Mouse (Mus musculus): Measurements from ENCODE around the gene Fstl4. TPM values are rescaled to one million over a fixed set of nuclear protein-coding genes. Genes with fewer than 3 reads are reported as not detected.

Gene Fstl4
- total RNA-seq, 2 experiments from 2014 or later: 15.6 to 16.2 TPM

DNA sequence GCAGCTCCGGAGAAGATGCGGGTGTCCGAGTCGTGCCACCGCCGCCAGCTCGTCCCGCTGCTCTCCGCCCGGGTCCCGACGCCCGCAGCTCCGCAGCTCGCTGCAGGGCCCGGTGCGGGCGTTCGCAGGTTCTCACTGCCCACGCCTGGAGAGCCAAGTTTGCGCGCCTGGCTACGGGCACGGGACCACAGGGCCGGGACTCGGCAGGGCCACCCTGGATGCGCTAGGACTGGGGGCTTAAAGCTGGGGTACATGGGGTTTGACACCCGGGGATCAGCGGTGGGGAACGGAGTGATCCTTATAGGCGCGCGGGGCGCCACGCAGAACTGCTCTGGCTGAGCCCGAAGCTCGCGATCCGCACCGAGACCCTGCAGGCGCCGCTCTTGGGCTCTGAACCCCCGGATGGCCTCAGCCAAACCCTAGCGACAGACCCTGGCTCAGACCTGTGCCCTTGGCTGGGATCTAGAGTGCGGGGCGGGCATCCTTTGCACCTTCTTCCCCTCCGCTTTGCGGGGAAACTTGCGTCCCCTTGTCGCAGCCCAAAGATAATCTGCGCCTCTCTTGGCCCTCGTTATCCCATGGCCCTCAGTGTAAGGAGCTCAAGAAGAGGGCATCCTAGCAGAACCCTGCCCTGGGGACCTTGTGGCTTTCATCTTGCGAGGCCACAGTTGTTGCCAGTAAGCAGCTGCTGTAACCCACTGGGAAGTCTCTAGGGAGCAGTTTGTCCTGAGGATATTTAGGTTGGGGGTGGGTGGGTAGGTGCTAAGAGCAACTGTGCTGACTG is 652 bp downstream of the Fstl4 start:
- intact Hi-C loops (cut with DNase I): loop anchor here (5.0 kb wide), 2 partner anchors 243 to 267 kb away; no protein-coding TSS in a partner anchor
- peak in 1 of 2 experiments; percentile 51 for DNase-seq (ENCODE audit: extremely low spot score in 1 of 2, low spot score in 2 of 2)

DNA sequence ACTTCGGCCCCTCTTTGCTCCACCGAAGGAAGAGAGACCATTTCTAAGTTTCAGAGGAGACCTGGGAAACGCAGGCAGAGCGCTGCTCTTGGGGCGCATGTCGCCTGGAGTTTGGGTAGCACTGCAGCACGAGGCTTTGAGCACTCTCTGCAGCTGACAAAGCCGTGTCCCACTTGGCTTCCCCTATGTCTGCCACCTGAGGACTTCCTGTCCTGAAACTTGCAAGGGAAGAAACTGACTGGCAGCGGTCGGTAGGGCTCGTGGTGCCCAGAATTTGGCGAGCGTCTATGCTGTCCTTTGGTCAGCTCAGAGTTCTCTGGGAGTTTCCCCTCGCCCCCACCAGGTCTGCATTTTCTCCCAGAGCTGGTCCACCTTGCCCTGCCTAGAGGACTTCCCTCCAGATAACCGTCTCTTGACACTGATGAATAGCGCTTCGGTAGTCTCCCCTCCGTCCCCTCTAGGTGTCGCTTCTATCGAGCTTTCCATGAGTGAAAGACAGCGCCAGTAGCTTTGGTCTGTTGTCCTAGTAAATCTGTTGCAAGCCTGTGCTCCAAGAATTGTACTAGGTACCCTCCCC is 1.3 kb downstream of the Fstl4 start:
- DNase-seq (ENCODE audit: extremely low spot score in 1 of 2, low spot score in 2 of 2): peak; percentile 41 to 44
- intact Hi-C loops (cut with DNase I): loop anchor here (5.0 kb wide), 1 partner anchor 267 kb away; no protein-coding TSS in a partner anchor

DNA sequence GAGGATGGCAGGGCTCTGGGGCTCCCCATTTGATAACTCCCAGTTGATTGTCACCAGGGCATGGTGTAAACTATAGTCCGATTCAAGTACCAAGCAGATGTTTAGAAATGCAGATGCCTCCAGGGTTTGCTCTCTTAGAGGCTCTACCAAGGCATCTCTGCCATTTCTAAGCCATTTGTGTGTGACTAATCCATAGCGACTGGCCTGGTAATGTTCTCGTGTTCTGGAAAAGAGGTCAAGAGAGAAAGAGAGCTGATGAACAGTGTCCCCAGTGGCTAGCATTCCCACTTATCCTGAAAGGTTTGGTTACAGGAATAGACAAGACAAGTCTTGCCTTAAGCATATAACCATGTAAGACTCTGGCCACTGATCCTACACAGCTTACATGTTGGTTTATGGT is 3.5 kb downstream of the Fstl4 start:
- DNase-seq (ENCODE audit: extremely low spot score in 1 of 2, low spot score in 2 of 2): no peak
- intact Hi-C loops (cut with DNase I): loop anchor here (5.0 kb wide), 1 partner anchor 264 kb away; no protein-coding TSS in a partner anchor

DNA sequence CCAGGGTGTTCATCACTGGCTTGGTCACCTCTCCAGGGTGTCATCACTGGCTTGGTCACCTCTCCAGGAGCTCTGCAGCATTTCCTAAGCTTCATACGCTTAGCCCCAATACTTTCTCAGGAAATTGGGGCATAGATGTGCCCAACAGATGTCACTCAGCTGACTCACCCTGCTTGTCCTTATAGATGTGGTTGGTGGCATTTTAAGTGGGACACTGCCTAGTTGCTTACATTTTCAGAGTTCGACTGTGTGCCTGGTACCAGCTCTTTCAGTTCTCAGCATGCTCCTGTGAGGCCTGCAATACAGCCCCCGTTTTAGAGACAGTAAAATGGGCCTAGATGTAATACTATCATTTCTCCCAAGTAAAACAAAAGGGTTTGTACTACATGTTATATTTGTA is 8.6 kb downstream of the Fstl4 start:
- intact Hi-C loops (cut with DNase I): no loop called here
- no peak for DNase-seq (ENCODE audit: extremely low spot score in 1 of 2, low spot score in 2 of 2)

DNA sequence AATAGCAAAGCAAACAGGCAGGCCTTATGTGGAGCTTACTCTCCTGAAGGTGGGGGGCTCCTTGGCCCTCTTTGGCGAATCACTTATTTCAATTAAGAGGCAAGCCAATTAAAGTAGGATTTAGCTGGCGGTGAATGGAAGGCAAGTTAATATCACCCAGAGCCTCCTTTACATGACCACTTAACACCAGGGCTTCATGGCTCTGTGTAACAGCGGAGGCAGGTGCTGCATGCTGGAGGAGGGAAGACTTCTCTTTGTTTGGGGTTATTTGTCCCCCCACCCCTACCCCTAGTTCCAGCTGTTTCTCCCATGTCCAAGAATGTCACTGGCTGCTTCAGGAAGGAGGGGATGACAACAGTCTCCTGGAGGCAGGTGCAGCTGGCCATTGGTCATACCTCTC is 10.9 kb downstream of the Fstl4 start:
- intact Hi-C loops (cut with DNase I): no loop called here
- DNase-seq (ENCODE audit: extremely low spot score in 1 of 2, low spot score in 2 of 2): no peak

DNA sequence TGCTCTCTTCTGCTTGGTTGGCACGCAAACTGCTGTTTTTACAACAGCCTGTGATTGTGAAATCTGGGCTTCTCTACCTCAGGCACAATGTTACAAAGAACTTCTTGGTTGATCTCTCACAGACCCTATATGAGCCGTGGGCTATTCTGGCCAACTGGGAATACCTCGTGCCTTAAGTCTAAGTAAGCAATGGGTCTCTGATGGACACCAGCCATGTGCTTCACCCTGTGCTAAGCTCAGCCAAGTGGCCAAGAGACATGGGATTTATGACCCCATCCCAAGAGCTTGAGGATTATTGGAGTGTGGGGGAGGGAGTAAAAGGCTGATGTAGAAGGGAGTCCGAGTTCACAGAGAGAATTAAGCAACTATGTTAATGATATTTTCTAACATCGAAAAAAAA is 18.0 kb downstream of the Fstl4 start:
- intact Hi-C loops (cut with DNase I): no loop called here
- DNase-seq (ENCODE audit: extremely low spot score in 1 of 2, low spot score in 2 of 2): no peak

DNA sequence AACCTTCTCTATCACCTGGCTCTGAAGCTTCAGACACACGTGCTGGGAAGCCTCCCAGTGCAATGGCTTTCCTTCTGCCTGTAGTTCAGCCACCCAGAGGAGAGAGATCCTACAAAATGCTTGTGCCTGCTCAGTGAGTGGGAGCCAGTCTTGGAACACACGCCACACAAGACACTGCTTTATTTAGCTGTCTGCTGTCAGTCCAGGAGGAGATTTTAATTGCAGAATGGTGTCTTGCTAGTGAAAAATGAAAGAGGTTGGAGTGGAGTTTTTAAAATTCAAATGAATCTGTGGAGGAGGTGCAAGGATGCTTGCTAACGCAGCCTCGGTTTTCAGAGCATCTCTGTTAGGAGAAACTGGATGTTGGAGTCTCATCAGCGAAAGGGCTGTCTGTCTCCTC is 29.9 kb downstream of the Fstl4 start:
- DNase-seq (ENCODE audit: extremely low spot score in 1 of 2, low spot score in 2 of 2): peak in 1 of 2 experiments; percentile 59
- intact Hi-C loops (cut with DNase I): no loop called here

DNA sequence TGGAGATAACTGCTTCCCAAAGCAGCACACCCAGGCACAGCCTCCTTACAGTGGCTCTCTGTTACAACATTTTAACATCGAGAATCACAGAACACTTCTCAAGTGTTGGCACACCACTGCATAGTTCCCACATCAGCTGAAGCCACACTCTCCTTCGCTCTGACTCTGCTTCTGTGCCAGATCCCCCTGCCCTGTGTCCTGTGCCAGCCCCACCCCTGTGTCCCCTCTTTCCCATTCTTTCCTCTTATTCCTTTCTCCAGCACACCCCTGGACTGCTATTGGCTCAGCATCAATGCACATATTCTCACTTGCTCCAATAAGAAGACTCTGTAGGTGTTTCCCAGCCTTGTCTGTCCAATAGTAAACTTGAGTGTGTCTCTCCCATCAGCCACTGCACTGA is 45.1 kb downstream of the Fstl4 start:
- intact Hi-C loops (cut with DNase I): no loop called here
- no peak for DNase-seq (ENCODE audit: extremely low spot score in 1 of 2, low spot score in 2 of 2)

DNA sequence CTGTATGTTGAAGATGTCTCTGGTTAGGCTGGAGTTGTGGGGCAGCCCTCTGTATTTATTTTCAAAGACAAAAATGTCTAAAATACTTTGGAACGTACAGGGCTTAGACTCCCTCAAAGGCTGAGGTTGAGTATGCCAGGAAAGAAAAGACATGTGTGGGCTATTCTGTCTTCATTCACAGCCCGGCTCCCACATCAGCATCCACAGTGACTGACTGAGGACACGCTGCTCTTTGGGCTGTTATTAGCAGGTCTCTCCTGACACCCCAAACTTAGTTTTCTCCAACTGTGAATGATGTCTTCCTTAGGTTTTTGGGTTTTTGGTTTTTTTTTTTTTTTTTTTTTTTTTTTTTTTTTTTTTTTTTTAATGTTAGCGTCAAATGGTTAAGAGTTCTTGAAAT is 51.6 kb downstream of the Fstl4 start:
- intact Hi-C loops (cut with DNase I): no loop called here
- no peak for DNase-seq (ENCODE audit: extremely low spot score in 1 of 2, low spot score in 2 of 2)

DNA sequence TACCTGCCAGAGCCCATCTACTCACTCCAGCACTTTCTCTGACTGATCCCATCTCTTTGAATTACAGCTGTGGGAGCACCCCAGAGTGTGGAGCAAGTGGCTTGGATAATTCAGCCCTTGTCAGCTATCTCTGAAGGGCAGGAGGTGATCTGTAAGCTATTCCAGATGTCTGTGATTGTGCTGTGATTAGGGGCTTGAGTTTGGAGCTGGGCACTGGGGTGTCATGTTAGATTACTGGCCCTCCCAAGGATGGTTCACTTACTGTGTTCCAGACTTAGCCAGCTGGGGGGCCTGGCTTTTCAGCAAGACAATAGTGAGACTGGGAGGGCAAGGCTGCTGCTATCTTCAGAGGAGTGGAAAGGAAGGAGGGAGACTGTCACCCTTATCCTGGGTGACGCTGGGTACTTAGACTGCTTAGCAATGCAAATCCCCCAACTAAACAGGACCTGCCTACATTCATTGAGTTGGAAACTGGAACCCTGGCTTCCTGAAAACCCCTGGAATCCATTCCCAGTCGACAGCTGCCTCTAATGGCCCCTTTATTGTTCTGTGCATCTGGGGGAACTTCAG is 56.0 kb downstream of the Fstl4 start:
- intact Hi-C loops (cut with DNase I): no loop called here
- no peak for DNase-seq (ENCODE audit: extremely low spot score in 1 of 2, low spot score in 2 of 2)

DNA sequence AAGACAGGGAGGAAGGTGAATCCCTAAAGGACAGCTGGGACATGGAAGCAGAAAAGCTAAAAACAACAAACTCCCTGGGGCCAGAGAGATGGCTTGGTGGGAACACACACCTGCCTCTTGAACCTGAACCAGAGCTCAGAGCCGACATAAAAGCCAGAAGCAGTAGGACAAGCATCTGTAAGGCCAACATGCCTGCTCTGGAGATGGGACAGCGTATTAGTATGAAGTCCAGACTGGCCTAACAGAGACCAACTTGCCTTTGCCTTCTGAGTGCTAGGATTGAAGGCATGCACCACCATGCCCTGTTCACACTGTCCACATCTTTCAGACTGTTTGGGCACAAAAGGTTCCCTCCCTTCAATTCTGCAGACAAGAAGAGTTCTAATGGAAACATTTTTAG is 62.2 kb downstream of the Fstl4 start:
- no peak for DNase-seq (ENCODE audit: extremely low spot score in 1 of 2, low spot score in 2 of 2)
- intact Hi-C loops (cut with DNase I): no loop called here

DNA sequence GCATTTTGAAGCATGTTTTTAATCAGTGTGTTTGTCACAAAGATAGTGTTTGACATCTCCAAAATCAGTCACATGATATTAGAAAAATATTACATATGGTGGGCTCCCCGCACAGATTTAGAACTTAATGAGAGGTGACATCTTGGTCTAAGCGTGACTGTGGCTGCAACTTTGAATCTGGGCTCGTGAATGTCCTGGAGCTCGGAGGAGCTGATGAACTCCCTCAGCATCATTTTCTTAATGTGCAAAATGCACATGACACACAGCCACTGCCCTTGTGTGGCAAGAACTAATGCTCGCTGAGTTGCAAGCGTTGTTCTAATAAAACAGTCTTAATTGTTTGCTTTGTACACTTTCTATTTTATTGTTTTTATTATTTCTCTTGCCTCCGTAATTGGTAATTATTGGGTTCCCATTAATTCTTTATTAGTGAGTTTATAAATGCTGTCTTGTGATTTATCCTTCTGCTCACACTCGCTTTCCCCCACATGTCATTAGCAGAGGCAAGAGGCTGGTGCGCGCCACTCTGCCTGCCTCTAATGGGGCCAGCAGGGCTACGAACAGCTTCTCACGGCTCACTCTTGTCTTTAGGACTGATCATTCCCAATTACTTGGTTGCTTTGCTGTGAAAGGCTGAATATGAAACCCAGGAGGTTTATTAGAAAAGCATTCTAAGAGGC is 67.3 kb downstream of the Fstl4 start:
- intact Hi-C loops (cut with DNase I): no loop called here
- DNase-seq (ENCODE audit: extremely low spot score in 1 of 2, low spot score in 2 of 2): no peak

DNA sequence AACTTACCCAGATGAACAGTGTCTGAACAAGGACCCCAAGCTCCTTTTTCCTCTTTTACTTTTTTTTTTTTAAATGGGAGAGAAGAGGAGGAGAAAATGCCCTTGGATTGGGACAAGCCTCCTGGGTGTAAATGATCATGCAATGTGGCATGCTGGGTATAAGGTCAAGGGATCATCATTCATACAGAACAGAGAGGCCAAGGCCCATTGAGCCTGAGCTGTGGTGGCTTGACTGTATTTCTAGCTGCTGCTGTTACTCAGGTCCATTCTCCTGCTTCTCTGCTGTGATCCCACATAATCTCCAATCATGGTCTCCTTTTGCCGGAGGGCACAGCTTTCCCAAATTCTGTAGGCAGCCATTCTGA is 67.9 kb downstream of the Fstl4 start:
- intact Hi-C loops (cut with DNase I): no loop called here
- no peak for DNase-seq (ENCODE audit: extremely low spot score in 1 of 2, low spot score in 2 of 2)

DNA sequence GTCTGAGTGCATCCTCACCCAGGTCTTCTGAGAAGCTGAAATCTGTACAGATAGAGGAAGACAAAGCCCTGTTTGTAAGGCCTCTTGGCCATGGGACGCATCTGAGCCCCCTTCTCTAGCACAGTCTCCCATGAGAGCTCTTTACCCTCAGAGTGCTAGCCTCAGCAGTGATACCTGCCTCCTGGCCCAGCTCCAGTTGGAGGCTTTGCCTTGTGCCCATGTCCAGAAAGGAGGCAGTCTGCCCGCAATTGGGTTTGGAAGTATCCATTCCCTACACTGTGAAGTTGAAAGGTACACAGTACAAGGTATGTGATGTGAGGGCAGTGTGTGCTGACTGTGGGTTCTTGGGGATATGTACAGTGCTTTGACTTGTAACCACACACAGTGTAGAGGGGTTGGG is 84.3 kb downstream of the Fstl4 start:
- no peak for DNase-seq (ENCODE audit: extremely low spot score in 1 of 2, low spot score in 2 of 2)
- intact Hi-C loops (cut with DNase I): no loop called here

DNA sequence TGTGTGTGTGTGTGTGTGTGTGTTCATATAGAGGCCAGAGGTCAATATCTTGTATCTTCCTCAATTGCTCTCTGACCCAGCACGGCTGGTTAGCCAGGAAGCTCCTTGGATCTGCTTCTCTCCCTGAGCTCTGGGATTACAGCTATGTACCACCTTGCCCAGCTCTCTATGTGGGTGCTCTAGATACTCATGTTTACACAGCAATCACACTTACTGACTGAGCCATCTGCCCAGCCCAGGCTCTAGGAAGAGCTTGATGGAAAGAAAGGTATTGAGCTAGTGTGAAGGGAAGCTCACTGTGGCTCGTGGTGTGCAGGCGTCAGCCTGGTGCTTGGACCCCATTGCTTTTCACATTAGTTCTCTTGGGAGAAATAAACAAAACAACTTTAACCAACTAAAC is 85.6 kb downstream of the Fstl4 start:
- intact Hi-C loops (cut with DNase I): no loop called here
- no peak for DNase-seq (ENCODE audit: extremely low spot score in 1 of 2, low spot score in 2 of 2)

DNA sequence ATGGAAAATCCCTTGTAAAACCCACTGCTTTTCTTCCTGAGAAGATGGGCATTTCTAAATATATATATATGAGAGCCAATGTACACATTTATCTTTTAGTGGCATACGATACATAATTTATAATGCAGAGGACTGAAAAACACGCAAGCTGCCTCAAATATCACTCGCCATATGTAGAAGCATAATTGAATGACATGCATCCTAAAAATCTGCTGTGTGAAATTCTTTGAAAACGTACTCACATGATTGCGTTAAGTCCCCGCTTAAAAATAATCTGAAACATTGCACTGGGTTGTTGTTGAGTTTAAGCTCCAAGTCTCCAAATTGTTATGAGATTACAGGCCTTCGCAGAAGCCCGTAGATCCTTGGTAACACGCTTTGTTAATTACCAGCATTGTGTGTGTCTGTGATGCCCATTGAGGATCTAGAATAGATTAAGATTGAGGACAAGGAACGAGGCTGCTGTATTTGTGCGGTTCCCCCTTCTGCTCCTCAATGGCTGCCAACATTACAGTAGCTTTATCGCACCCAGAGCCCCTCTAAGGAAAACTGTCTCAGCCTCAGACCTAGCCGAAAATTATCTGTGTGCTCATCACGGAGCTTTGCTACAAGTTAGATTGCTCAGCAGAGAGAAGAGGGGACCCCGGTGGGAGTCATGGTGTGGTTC is 108.5 kb downstream of the Fstl4 start:
- peak in 1 of 2 experiments; percentile 31 for DNase-seq (ENCODE audit: extremely low spot score in 1 of 2, low spot score in 2 of 2)
- intact Hi-C loops (cut with DNase I): no loop called here

DNA sequence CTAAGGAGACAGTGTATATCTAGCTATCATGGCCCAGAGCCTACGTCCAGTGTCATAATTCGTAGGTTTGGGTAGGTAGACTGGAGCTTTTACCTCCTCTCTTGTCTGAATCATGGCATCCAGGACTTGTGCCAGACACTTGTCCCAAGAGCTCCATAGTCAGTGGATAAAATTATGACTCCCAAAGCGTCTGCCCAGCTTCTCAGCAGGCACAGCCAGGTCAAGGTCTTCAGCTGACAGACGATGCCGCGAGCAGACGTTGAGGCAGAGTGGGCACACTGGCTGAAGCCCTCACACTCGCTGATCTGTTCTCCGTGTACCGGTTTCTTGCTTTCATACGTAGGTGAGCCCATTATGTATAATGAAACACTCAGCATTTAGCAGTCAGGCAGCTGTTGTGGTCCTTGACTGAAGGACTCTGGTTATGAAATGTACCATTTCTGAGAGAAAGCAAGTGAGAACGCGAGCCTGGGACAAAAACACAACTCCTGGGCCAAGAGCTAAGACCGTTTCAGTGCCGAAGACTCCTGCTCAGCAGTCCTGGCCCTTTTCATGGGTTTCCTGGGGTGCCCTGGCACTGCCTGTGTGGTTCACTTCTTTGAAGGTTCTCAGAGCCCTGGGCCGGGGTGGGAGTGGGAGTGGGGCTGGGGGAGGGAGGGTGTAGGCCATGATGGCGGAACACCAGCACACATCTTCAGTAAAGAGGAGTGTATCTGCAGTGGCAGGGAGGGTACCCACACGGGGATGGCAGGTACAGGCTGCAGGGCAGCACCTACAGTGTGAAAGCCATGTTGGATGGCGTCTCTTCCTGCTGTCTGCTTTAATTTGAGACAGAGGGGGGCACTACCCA is 111.7 kb downstream of the Fstl4 start:
- intact Hi-C loops (cut with DNase I): no loop called here
- no peak for DNase-seq (ENCODE audit: extremely low spot score in 1 of 2, low spot score in 2 of 2)

DNA sequence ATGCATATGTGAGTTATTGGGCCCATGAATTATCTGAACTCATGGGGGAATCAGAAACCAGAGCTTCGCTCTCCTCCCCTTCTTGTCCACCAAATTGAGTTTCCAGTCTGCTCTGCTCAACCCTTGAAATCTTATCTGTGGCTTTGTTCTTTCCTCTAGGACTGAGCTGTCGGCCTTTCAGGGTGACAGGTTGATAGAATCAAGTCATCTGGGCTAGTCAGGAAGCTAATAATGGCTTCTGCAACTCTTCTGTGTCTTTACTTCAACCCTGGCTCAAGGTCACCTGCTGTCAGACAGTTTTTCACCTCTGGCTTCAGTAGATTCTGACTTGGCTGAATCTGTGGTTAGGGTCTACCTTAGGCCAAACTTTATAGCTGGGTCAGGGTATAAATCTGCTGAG is 113.2 kb downstream of the Fstl4 start:
- intact Hi-C loops (cut with DNase I): no loop called here
- DNase-seq (ENCODE audit: extremely low spot score in 1 of 2, low spot score in 2 of 2): no peak

Measured in left cerebral cortex, postnatal 10 days (tissue).